Mouse (Mus musculus): ENCODE results near the gene Tmem170.

DNA sequence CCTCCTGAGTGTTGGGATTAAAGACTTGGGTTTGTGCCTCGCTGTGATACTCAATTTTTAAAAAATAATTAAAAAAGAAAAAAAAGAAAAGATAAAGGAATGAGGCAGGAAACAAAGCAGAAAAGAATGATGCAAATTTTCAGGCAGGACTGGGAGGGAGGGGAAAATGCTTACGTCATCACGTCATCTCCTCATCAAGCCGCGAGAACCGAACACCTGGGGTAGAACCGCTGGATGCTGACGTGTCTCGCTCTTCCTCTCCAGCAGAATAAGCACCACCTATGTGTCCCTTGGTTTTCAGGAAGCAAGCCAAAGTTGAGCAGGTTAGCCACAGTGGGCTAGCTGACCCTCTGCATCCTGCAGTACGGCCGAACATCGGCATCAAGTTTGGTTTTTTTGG is 20.6 kb downstream of the Tmem170 start:
- no peak for TF ChIP-seq CTCF (conservative IDR thresholded peaks at IDR 0.05; ENCODE audit: insufficient read depth, insufficient read length, low read depth, low read length)
- TF ChIP-seq POLR2A (IDR thresholded peaks at IDR 0.05; ENCODE audit: low read depth, low read length), result no peak

All from kidney, adult 2 months (tissue).